Mouse (Mus musculus): Measurements from ENCODE around the gene Tas2r137. TPM values are rescaled to one million over a fixed set of nuclear protein-coding genes. Genes with fewer than 3 reads are reported as not detected.

Tas2r137 gene
- not detected in 2 replicates for polyA plus RNA-seq (2016; fragmentation: Nextera tagmentation; extraction: Ambion mirVana)

- Histone ChIP-seq H3K36me3 (0 out of 2 replicates have a peak, but pooled peaks cover 3% of the 10 kb centered on the region), H3K27ac (no peak within 1 kb of the TSS), H3K27me3 (no peaks in the 10 kb centered on the region), H3K9ac (replicated peaks) (no peak within 1 kb of the TSS), H3K4me1 (replicated peaks) (no peaks in the 10 kb centered on the region), H3K9me3 (no peaks in the 10 kb centered on the region), H3K4me3 (replicated peaks) (no peak within 1 kb of the TSS), H3K4me2 (no peak within 1 kb of the TSS)
- ATAC-seq (ENCODE audit: insufficient number of reproducible peaks, insufficient read depth, low FRiP score, low TSS enrichment, low read depth): no peak
Measured at GRCm38 (mm10) chr6:40490933-40491332, at the start of gene Tas2r137. TSS of gene Tas2r137 (plus strand) at chr6:40491233.

- no peak overlapping the region for H3K9ac ChIP-seq (replicated peaks)
- no peak for ATAC-seq (ENCODE audit: insufficient number of reproducible peaks, insufficient read depth, low FRiP score, low TSS enrichment, low read depth)
- 82% methylated on average over 3 of the region's 3 CpGs for WGBS
Measured at GRCm38 (mm10) chr6:40441276-40441675, 49.8 kb upstream of the Tas2r137 start.

GRCm38 (mm10) chr6:40441755-40442154, 49.3 kb upstream of the Tas2r137 start:
- Histone ChIP-seq H3K4me1 (replicated peaks) (no peaks in the 10 kb centered on the region), H3K4me2 (no peak overlapping the region), H3K36me3 (no peaks in the 10 kb centered on the region), H3K27me3 (peaks cover 25% of the 10 kb centered on the region), H3K9ac (replicated peaks) (no peak overlapping the region), H3K27ac (no peak overlapping the region), H3K9me3 (no peaks in the 10 kb centered on the region), H3K4me3 (replicated peaks) (no peak overlapping the region)
- 43% methylated on average over 3 of the region's 3 CpGs for WGBS
- no peak for ATAC-seq (ENCODE audit: insufficient number of reproducible peaks, insufficient read depth, low FRiP score, low TSS enrichment, low read depth)

More at GRCm38 (mm10) chr6:40441276-40441675, 49.8 kb upstream of the Tas2r137 start:
- Histone ChIP-seq H3K36me3 (no peaks in the 10 kb centered on the region), H3K27ac (no peak overlapping the region), H3K27me3 (peaks cover 25% of the 10 kb centered on the region), H3K9me3 (no peaks in the 10 kb centered on the region), H3K4me1 (replicated peaks) (0 out of 2 replicates have a peak, but pooled peaks cover 3% of the 10 kb centered on the region), H3K4me3 (replicated peaks) (no peak overlapping the region), H3K4me2 (no peak overlapping the region)

- Histone ChIP-seq H3K4me1 (replicated peaks) (no peaks in the 10 kb centered on the region), H3K4me2 (no peak overlapping the region), H3K9me3 (no peaks in the 10 kb centered on the region), H3K27me3 (peaks cover 19% of the 10 kb centered on the region), H3K36me3 (no peaks in the 10 kb centered on the region), H3K27ac (no peak overlapping the region), H3K4me3 (replicated peaks) (no peak overlapping the region), H3K9ac (replicated peaks) (no peak overlapping the region)
- 11% methylated on average over 10 of the region's 10 CpGs for WGBS
- no peak for ATAC-seq (ENCODE audit: insufficient number of reproducible peaks, insufficient read depth, low FRiP score, low TSS enrichment, low read depth)
Measured at GRCm38 (mm10) chr6:40443281-40443928, 47.6 kb upstream of the Tas2r137 start.

DNA sequence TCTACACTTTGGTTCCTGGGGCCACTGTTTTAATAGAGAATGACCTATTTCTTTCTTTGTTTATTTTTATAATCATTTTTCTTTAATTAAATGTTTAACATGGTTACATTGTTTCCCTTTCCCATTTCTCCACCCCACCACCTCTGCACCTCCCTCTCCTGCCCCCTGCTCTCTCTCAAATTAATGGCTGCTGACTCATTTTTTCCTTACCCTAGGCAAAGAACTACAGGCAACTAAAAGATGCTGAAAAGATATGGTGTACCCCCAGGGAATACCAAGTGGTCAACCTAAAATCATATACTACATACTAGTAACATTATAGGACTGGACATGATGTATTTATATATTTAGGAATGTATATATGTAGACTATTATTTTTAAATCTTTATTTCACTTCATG, 42.4 kb upstream of the Tas2r137 start:
- no peak overlapping the region for H3K4me2 ChIP-seq
- no peaks in the 10 kb centered on the region for H3K4me1 ChIP-seq (replicated peaks)
- no peak for ATAC-seq (ENCODE audit: insufficient number of reproducible peaks, insufficient read depth, low FRiP score, low TSS enrichment, low read depth)
- H3K36me3 ChIP-seq: no peaks in the 10 kb centered on the region
- no peak overlapping the region for H3K27ac ChIP-seq
- no peaks in the 10 kb centered on the region for H3K27me3 ChIP-seq
- no peaks in the 10 kb centered on the region for H3K9me3 ChIP-seq
- H3K4me3 ChIP-seq (replicated peaks): no peak overlapping the region
- H3K9ac ChIP-seq (replicated peaks): no peak overlapping the region

GRCm38 (mm10) chr6:40454436-40455041, 36.5 kb upstream of the Tas2r137 start:
- no peak overlapping the region for H3K4me2 ChIP-seq
- no peak overlapping the region for H3K27ac ChIP-seq
- ATAC-seq (ENCODE audit: insufficient number of reproducible peaks, insufficient read depth, low FRiP score, low TSS enrichment, low read depth): no peak
- no peak overlapping the region for H3K9ac ChIP-seq (replicated peaks)
- H3K9me3 ChIP-seq: no peaks in the 10 kb centered on the region
- 24% methylated on average over 7 of the region's 7 CpGs for whole genome bisulfite sequencing
- no peaks in the 10 kb centered on the region; the same call in 1 of the 2 replicates for H3K27me3 ChIP-seq
- H3K4me3 ChIP-seq (replicated peaks): no peak overlapping the region
- no peaks in the 10 kb centered on the region for H3K4me1 ChIP-seq (replicated peaks)
- no peaks in the 10 kb centered on the region for H3K36me3 ChIP-seq

- no peak overlapping the region for H3K27ac ChIP-seq
- no peak for ATAC-seq (ENCODE audit: insufficient number of reproducible peaks, insufficient read depth, low FRiP score, low TSS enrichment, low read depth)
- H3K9me3 ChIP-seq: no peaks in the 10 kb centered on the region
- 55% methylated on average over 6 of the region's 6 CpGs for WGBS
- no peak overlapping the region for H3K9ac ChIP-seq (replicated peaks)
- no peaks in the 10 kb centered on the region for H3K36me3 ChIP-seq
- H3K4me1 ChIP-seq (replicated peaks): no peaks in the 10 kb centered on the region
- H3K4me2 ChIP-seq: no peak overlapping the region
- no peak overlapping the region for H3K4me3 ChIP-seq (replicated peaks)
- H3K27me3 ChIP-seq: 0 out of 2 replicates have a peak, but pooled peaks cover 3% of the 10 kb centered on the region
Measured at GRCm38 (mm10) chr6:40465710-40466109, 25.3 kb upstream of the Tas2r137 start.

DNA sequence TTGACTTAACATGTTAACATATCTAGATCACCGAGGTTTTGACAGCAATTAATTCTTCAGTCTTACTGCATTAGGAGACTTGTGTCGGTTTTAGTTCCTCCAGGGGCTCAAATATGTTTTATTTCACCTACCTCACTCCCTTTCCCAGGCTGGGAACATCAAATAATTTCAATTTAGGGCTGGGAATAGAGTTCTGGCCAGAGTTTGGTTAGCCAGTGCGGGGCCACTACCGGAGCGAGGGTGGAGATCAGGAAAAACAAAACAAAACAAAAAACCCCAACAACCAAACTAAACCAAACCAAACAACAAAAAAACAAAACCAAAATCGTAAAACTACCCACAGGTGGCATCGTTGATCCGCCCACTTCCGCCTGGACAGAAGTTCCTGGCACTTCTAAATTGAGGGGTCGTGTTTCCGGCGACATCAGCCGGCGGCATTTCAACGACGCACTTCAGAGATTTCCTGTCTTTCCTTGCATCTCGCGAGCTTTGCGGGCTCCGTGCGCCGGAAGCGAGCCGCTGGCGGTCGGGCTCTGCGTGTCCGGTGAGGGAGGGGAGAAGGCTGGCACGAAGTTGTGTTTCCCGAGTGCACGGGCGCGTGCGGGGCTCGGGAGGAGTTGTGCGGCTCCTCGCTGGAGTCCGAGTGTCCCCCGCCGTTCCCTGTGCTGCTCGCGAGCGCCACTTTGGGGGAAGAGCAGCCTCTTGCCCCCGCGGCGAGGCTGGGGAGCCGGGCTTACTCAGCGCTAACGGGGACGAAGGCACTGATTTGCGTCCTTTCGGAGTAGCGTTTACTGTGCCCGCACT, 19.9 kb upstream of the Tas2r137 start, which contains the start of gene Ssbp1:
Gene Ssbp1, plus strand, starts transcription at position 437 of the 804 bp plus-strand sequence.
- H3K36me3 ChIP-seq: peaks cover 29% of the 10 kb centered on the region
- peak within 1 kb of the TSS; percentile 70 for H3K4me2 ChIP-seq
- peak within 1 kb of the TSS; percentile 70 for H3K4me3 ChIP-seq (replicated peaks)
- 1% methylated on average over 54 of the region's 54 CpGs for WGBS
- peak within 1 kb of the TSS; percentile 97 for H3K9ac ChIP-seq (replicated peaks)
- peak; percentile 97 for ATAC-seq (ENCODE audit: insufficient number of reproducible peaks, insufficient read depth, low FRiP score, low TSS enrichment, low read depth)
- H3K4me1 ChIP-seq (replicated peaks): no peaks in the 10 kb centered on the region; the same call in 1 of the 2 replicates
- H3K27me3 ChIP-seq: no peaks in the 10 kb centered on the region
- H3K27ac ChIP-seq: peak within 1 kb of the TSS; percentile 98
- no peaks in the 10 kb centered on the region for H3K9me3 ChIP-seq

DNA sequence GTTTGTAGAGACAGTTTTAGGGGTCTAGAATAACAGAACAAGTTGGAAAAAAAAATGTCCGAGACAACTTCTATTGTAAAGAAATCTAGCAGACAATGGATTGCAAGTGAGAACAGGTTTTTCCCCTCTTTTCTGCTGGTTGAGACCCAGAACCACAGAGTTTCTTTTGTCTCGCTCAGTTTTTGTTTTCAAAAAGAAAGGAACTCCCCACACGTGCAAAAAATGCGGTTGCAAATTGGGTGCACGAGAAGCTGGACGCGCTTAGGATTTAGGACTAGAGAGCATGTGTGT, 19.4 kb upstream of the Tas2r137 start:
- peak overlapping the region; percentile 97 for H3K9ac ChIP-seq (replicated peaks)
- no peaks in the 10 kb centered on the region; the same call in 1 of the 2 replicates for H3K4me1 ChIP-seq (replicated peaks)
- no peaks in the 10 kb centered on the region for H3K9me3 ChIP-seq
- WGBS: under 1% methylated on average over 7 of the region's 7 CpGs
- H3K27ac ChIP-seq: peak overlapping the region; percentile 98
- H3K36me3 ChIP-seq: peaks cover 33% of the 10 kb centered on the region
- ATAC-seq (ENCODE audit: insufficient number of reproducible peaks, insufficient read depth, low FRiP score, low TSS enrichment, low read depth): no peak
- peak overlapping the region; percentile 70 for H3K4me2 ChIP-seq
- no peaks in the 10 kb centered on the region for H3K27me3 ChIP-seq
- peak overlapping the region; percentile 70 for H3K4me3 ChIP-seq (replicated peaks)

GRCm38 (mm10) chr6:40476132-40476531, 14.9 kb upstream of the Tas2r137 start:
- 91% methylated on average over 4 of the region's 4 CpGs for WGBS
- ATAC-seq (ENCODE audit: insufficient number of reproducible peaks, insufficient read depth, low FRiP score, low TSS enrichment, low read depth): no peak
- H3K36me3 ChIP-seq: peaks cover 56% of the 10 kb centered on the region
- H3K9me3 ChIP-seq: no peaks in the 10 kb centered on the region
- no peak overlapping the region for H3K9ac ChIP-seq (replicated peaks)
- H3K27me3 ChIP-seq: no peaks in the 10 kb centered on the region
- H3K4me3 ChIP-seq (replicated peaks): no peak overlapping the region
- H3K4me2 ChIP-seq: no peak overlapping the region
- no peaks in the 10 kb centered on the region; the same call in 1 of the 2 replicates for H3K4me1 ChIP-seq (replicated peaks)
- H3K27ac ChIP-seq: no peak overlapping the region

DNA sequence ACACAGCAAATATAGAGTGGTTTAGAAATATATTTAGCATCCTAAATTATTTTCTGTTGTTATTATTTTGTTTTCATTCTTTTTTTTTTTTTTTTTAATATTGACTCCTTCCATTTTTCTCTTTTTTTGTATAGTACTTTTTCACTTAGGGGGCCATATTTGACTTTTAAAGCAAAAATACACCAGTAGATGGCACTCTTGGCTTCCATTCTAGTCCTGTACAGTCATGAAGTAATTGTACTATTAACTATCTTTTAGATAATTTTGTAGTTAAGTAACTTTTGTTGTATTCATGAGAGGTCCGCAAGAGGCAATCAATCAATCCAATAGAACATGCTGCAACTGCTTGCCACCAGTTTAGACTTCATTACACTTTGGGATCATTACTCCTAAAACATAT, 11.3 kb upstream of the Tas2r137 start:
- peaks cover 72% of the 10 kb centered on the region for H3K36me3 ChIP-seq
- WGBS: 93% methylated on average over 1 of the region's 1 CpGs
- H3K4me3 ChIP-seq (replicated peaks): no peak overlapping the region
- ATAC-seq (ENCODE audit: insufficient number of reproducible peaks, insufficient read depth, low FRiP score, low TSS enrichment, low read depth): no peak
- no peaks in the 10 kb centered on the region for H3K4me1 ChIP-seq (replicated peaks)
- H3K4me2 ChIP-seq: no peak overlapping the region
- no peaks in the 10 kb centered on the region for H3K9me3 ChIP-seq
- H3K27me3 ChIP-seq: no peaks in the 10 kb centered on the region
- no peak overlapping the region for H3K9ac ChIP-seq (replicated peaks)
- H3K27ac ChIP-seq: no peak overlapping the region
